Mouse (Mus musculus) T-cell, adult 66 days (primary cell): ENCODE results near the gene Crispld2. TPM values are rescaled to one million over a fixed set of nuclear protein-coding genes. Genes with fewer than 3 reads are reported as not detected.

Experiments used
- total RNA-seq, 2 experiments: library from RNA; stranded (reverse); gene quantifications; 3 replicates in 1 of 2; 4 replicates in 1 of 2; pipeline ENCODE4 v1.2.4; 2023

The Crispld2 gene
- not detected for total RNA-seq

GRCm38 (mm10) chr8:119992249-119992648 lies at the start of gene Crispld2:
Gene Crispld2, plus strand, starts transcription at chr8:119992438.

GRCm38 (mm10) chr8:120101068-120101972 lies 109.1 kb downstream of the Crispld2 start, which contains the start of gene Zdhhc7:
Gene Zdhhc7, minus strand, starts transcription at chr8:120101482.

Other genes with a start within 250 kb of the Crispld2 start
- gene Tldc1, start 214.0 kb upstream of the Crispld2 start, total RNA-seq = 1 to 10 TPM; 5.8 to 8.0 TPM
- gene Cotl1, start 151.9 kb upstream of the Crispld2 start, total RNA-seq = 100 to 1,000 TPM; 511 to 578 TPM
- 10 to 100 TPM; 11.0 to 11.7 TPM for gene Klhl36, start 130.2 kb upstream of the Crispld2 start, total RNA-seq
- gene Usp10, start 82.1 kb upstream of the Crispld2 start, total RNA-seq = 100 to 1,000 TPM; 119 to 121 TPM
- gene Gm20388, start 81.6 kb upstream of the Crispld2 start, total RNA-seq = 10 to 100 TPM; 17.6 to 25.1 TPM
- gene Zdhhc7, start 109.0 kb downstream of the Crispld2 start, total RNA-seq = 10 to 100 TPM; 38.0 to 39.4 TPM
- 1 to 10 TPM in 1 of 2 experiments, under 1 TPM in 1; 0.84 to 2.1 TPM for gene 6430548M08Rik, start 121.7 kb downstream of the Crispld2 start, total RNA-seq
- not detected for gene Fam92b, start 185.0 kb downstream of the Crispld2 start, total RNA-seq
- 10 to 100 TPM; 52.6 to 54.4 TPM for gene Gse1, start 236.0 kb downstream of the Crispld2 start, total RNA-seq